Comparison of ENCODE assay signal across 14 mouse cellular contexts in the genomic region with DNA sequence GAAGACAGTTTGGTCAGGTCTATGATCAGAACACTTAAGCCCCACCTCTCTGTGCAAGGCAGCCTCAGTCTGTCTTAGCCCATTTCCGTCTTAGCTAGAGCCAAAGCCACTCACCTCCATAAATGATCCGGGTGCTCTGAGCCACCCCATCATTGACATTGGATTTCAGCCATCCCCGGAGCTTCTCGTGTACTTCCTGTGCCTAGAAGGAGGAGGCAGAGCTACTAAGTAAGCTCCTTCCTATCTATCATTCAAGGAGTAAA. TPM values are rescaled to one million over a fixed set of nuclear protein-coding genes. Genes with fewer than 3 reads are reported as not detected.
DNase-seq lines count a peak whose midpoint lies in the region; ATAC-seq and TF ChIP-seq lines count a peak whose summit lies in the region.
"Had no signal": no experiment of that assay in that cellular context is flagged by ENCODE, and none has a peak within 500 bp of the region (broad histone marks: within the 10 kb centered on the region; RNA-seq: fewer than 3 reads in every experiment).

No protein-coding gene starts in this region.

- no peaks in the 10 kb centered on the region for H3K27me3 ChIP-seq in heart, embryonic 16.5 days (ENCODE audit: control insufficient read depth, insufficient read depth, low read length)
- no peaks in the 10 kb centered on the region for H3K27me3 ChIP-seq in G1E (ENCODE audit: insufficient read depth, low read length)
- no peaks in the 10 kb centered on the region for H3K27me3 ChIP-seq in liver, embryonic 15.5 days
- H3K27me3 ChIP-seq: forebrain, embryonic 13.5 days had no signal

- no peak for ATAC-seq in heart, embryonic 16.5 days (replicated peaks; ENCODE audit: extremely low read depth, insufficient read depth, low FRiP score)
- ATAC-seq in G1E (ENCODE audit: extremely low read depth, insufficient number of reproducible peaks, low FRiP score, poor library complexity, severe bottlenecking) = no peak
- ATAC-seq in liver, embryonic 15.5 days (ENCODE audit: insufficient read depth) = no peak
- ATAC-seq in monocyte, adult 5-6 weeks (replicated peaks; ENCODE audit: insufficient number of reproducible peaks, low FRiP score, low TSS enrichment, poor library complexity, severe bottlenecking) = no peak
- ATAC-seq: forebrain, embryonic 13.5 days had no signal

- TF ChIP-seq POLR2A in embryonic fibroblast, embryonic 13.5 days (IDR thresholded peaks at IDR 0.05; ENCODE audit: low read depth, low read length) = peak; percentile 26; the same call in 1 of the 2 replicates

- intact Hi-C loops in heart, postnatal 36 days (cut with DNase I) = no loop called here

- no peaks in the 10 kb centered on the region for H3K9me3 ChIP-seq in heart, embryonic 16.5 days (replicated peaks; ENCODE audit: control insufficient read depth, low read length)
- H3K9me3 ChIP-seq in G1E (replicated peaks) = no peaks in the 10 kb centered on the region
- H3K9me3 ChIP-seq in liver, embryonic 15.5 days (replicated peaks) = no peaks in the 10 kb centered on the region
- H3K9me3 ChIP-seq: forebrain, embryonic 13.5 days had no signal

- 72% methylated on average over 4 of the region's 4 CpGs for WGBS in heart, embryonic 16.5 days
- 74% methylated on average over 4 of the region's 4 CpGs for WGBS in liver, embryonic 15.5 days (ENCODE audit: insufficient replicate concordance)

- no peak overlapping the region for H3K4me3 ChIP-seq in heart, embryonic 16.5 days (ENCODE audit: low read length)
- peak overlapping the region; percentile 78; the same call in 1 of the 2 replicates for H3K4me3 ChIP-seq in G1E (ENCODE audit: low read depth, low read length)
- H3K4me3 ChIP-seq in embryonic fibroblast, embryonic 13.5 days (ENCODE audit: insufficient read depth, low read length) = no peak overlapping the region
- no peak overlapping the region for H3K4me3 ChIP-seq in liver, embryonic 15.5 days (replicated peaks)
- H3K4me3 ChIP-seq: forebrain, embryonic 13.5 days had no signal

- peaks cover 19% of the 10 kb centered on the region for H3K36me3 ChIP-seq in heart, embryonic 16.5 days (ENCODE audit: control insufficient read depth, insufficient read depth)
- peaks cover 74% of the 10 kb centered on the region for H3K36me3 ChIP-seq in G1E (replicated peaks)
- H3K36me3 ChIP-seq in liver, embryonic 15.5 days (replicated peaks) = peaks cover 41% of the 10 kb centered on the region

- H3K9ac ChIP-seq in heart, embryonic 16.5 days (ENCODE audit: low read length) = peak overlapping the region; percentile 5; the same call in 1 of the 2 replicates
- H3K9ac ChIP-seq in liver, embryonic 15.5 days = no peak overlapping the region
- H3K9ac ChIP-seq: forebrain, embryonic 13.5 days had no signal

- no peak overlapping the region for H3K4me2 ChIP-seq in heart, embryonic 16.5 days (ENCODE audit: low read depth, low read length)
- H3K4me2 ChIP-seq in liver, embryonic 15.5 days = no peak overlapping the region

- H3K4me1 ChIP-seq in heart, embryonic 16.5 days (ENCODE audit: control insufficient read depth, insufficient read depth, low read length) = peaks cover 56% of the 10 kb centered on the region
- H3K4me1 ChIP-seq in G1E (ENCODE audit: insufficient read depth, low read depth, low read length) = peaks cover 77% of the 10 kb centered on the region
- peaks cover 8% of the 10 kb centered on the region for H3K4me1 ChIP-seq in embryonic fibroblast, embryonic 13.5 days (ENCODE audit: control insufficient read depth, insufficient read depth, low read length)
- H3K4me1 ChIP-seq in liver, embryonic 15.5 days (replicated peaks) = peaks cover 84% of the 10 kb centered on the region

- DNase-seq in heart, postnatal 36 days = no peak
- no peak for DNase-seq in G1E (ENCODE audit: low spot score)
- DNase-seq in cerebellum, adult 11 months = no peak
- DNase-seq: kidney, postnatal 10 days; layer of hippocampus, adult 9-11 months; lung, adult 2 months; right cerebral cortex, postnatal 14 days; thymus, postnatal 4 days had no signal

- no peak for TF ChIP-seq CTCF in G1E (IDR thresholded peaks at IDR 0.05; ENCODE audit: low read depth, low read length)
- no peak for TF ChIP-seq CTCF in embryonic fibroblast, embryonic 13.5 days (IDR thresholded peaks at IDR 0.05; ENCODE audit: borderline replicate concordance, insufficient read depth, low read length)

- peak overlapping the region; percentile 14; the same call in 1 of the 2 replicates for H3K27ac ChIP-seq in heart, embryonic 16.5 days (ENCODE audit: low read length)
- no peak overlapping the region for H3K27ac ChIP-seq in embryonic fibroblast, embryonic 13.5 days (ENCODE audit: insufficient read depth, low read length)
- H3K27ac ChIP-seq in liver, embryonic 15.5 days (replicated peaks) = 0 out of 2 replicates have a peak overlapping the region, but pooled peaks have one; percentile 86
- H3K27ac ChIP-seq: forebrain, embryonic 13.5 days had no signal

RNA-seq across cellular contexts. Expression of gene Tpi1, which starts 2.8 kb away (rescaled TPM):
- polyA plus RNA-seq in heart, embryonic 16.5 days (2015; fragmentation: Nextera tagmentation; extraction: Ambion mirVana) = 1,525 and 1,576 TPM in 2 replicates
- 100 to 1,000 TPM; 830 to 887 TPM for total RNA-seq in heart, postnatal 36 days (2021)
- 601 and 619 TPM in 2 replicates for total RNA-seq in G1E (2014; fragmentation: Nextera tagmentation)
- 903 and 1,035 TPM in 2 replicates for total RNA-seq in G1E (2017)
- polyA plus RNA-seq in G1E (2012) = 520 and 701 TPM in 2 replicates
- polyA plus RNA-seq in embryonic fibroblast, embryonic 13.5 days (2011; ENCODE audit: insufficient read length, low read depth, missing spikeins) = 372 and 458 TPM in 2 replicates
- 405 and 414 TPM in 2 replicates for polyA plus RNA-seq in liver, embryonic 15.5 days (2015; fragmentation: Nextera tagmentation; extraction: Ambion mirVana)
- total RNA-seq in monocyte, adult 5-6 weeks (2017) = 71.9 to 103 TPM (median 88.6 TPM) in 3 replicates

RNA-seq across cellular contexts. Expression of gene Spsb2, which starts 2.9 kb away (rescaled TPM):
- polyA plus RNA-seq in heart, embryonic 16.5 days (2015; fragmentation: Nextera tagmentation; extraction: Ambion mirVana) = 7.4 and 9.2 TPM in 2 replicates
- total RNA-seq in heart, postnatal 36 days (2021) = 1 to 10 TPM; 3.6 to 4.9 TPM
- total RNA-seq in G1E (2014; fragmentation: Nextera tagmentation) = 1.9 TPM in 2 replicates
- 6.9 and 9.4 TPM in 2 replicates for total RNA-seq in G1E (2017)
- 10.1 and 10.9 TPM in 2 replicates for polyA plus RNA-seq in G1E (2012)
- 9.1 and 11.7 TPM in 2 replicates for polyA plus RNA-seq in embryonic fibroblast, embryonic 13.5 days (2011; ENCODE audit: insufficient read length, low read depth, missing spikeins)
- polyA plus RNA-seq in liver, embryonic 15.5 days (2015; fragmentation: Nextera tagmentation; extraction: Ambion mirVana) = 9.2 and 9.5 TPM in 2 replicates
- 8.2 to 11.2 TPM (median 10.4 TPM) in 3 replicates for total RNA-seq in monocyte, adult 5-6 weeks (2017)

RNA-seq across cellular contexts. Expression of gene Usp5, which starts 17.9 kb away (rescaled TPM):
- polyA plus RNA-seq in heart, embryonic 16.5 days (2015; fragmentation: Nextera tagmentation; extraction: Ambion mirVana) = 104 and 112 TPM in 2 replicates
- 10 to 100 TPM; 74.0 to 85.5 TPM for total RNA-seq in heart, postnatal 36 days (2021)
- total RNA-seq in G1E (2014; fragmentation: Nextera tagmentation) (34.6 and 45.9 TPM in 2 replicates), G1E (2017) (67.0 and 76.8 TPM in 2 replicates)
- 53.0 and 68.2 TPM in 2 replicates for polyA plus RNA-seq in G1E (2012)
- polyA plus RNA-seq in embryonic fibroblast, embryonic 13.5 days (2011; ENCODE audit: insufficient read length, low read depth, missing spikeins) = 87.6 and 105 TPM in 2 replicates
- polyA plus RNA-seq in liver, embryonic 15.5 days (2015; fragmentation: Nextera tagmentation; extraction: Ambion mirVana) = 54.9 and 55.4 TPM in 2 replicates
- total RNA-seq in monocyte, adult 5-6 weeks (2017) = 34.6 to 45.5 TPM (median 35.5 TPM) in 3 replicates

RNA-seq across cellular contexts. Expression of gene Cdca3, which starts 18.0 kb away (rescaled TPM):
- polyA plus RNA-seq in heart, embryonic 16.5 days (2015; fragmentation: Nextera tagmentation; extraction: Ambion mirVana) = 126 and 136 TPM in 2 replicates
- total RNA-seq in heart, postnatal 36 days (2021) = under 1 TPM; 0.49 to 0.83 TPM
- 109 and 112 TPM in 2 replicates for total RNA-seq in G1E (2014; fragmentation: Nextera tagmentation)
- total RNA-seq in G1E (2017) = 137 and 150 TPM in 2 replicates
- polyA plus RNA-seq in G1E (2012) = 50.9 and 67.2 TPM in 2 replicates
- 42.0 and 61.1 TPM in 2 replicates for polyA plus RNA-seq in embryonic fibroblast, embryonic 13.5 days (2011; ENCODE audit: insufficient read length, low read depth, missing spikeins)
- 192 and 194 TPM in 2 replicates for polyA plus RNA-seq in liver, embryonic 15.5 days (2015; fragmentation: Nextera tagmentation; extraction: Ambion mirVana)
- 0.32 to 5.8 TPM in 2 of 3 replicates, not detected in the other for total RNA-seq in monocyte, adult 5-6 weeks (2017)

RNA-seq across cellular contexts. Expression of gene Gnb3, which starts 28.7 kb away (rescaled TPM):
- polyA plus RNA-seq in heart, embryonic 16.5 days (2015; fragmentation: Nextera tagmentation; extraction: Ambion mirVana) = 3.8 and 4.2 TPM in 2 replicates
- total RNA-seq in heart, postnatal 36 days (2021) = 1 to 10 TPM; 5.1 to 5.9 TPM
- total RNA-seq in G1E (2014; fragmentation: Nextera tagmentation) (1.1 TPM in 1 of 2 replicates, not detected in the other), G1E (2017) (not detected in 2 replicates)
- not detected in 2 replicates for polyA plus RNA-seq in G1E (2012)
- polyA plus RNA-seq in embryonic fibroblast, embryonic 13.5 days (2011; ENCODE audit: insufficient read length, low read depth, missing spikeins) = 0.45 and 0.72 TPM in 2 replicates
- polyA plus RNA-seq in liver, embryonic 15.5 days (2015; fragmentation: Nextera tagmentation; extraction: Ambion mirVana) = 0.29 and 0.68 TPM in 2 replicates
- total RNA-seq in monocyte, adult 5-6 weeks (2017) = 0.19 TPM in 1 of 3 replicates, not detected in the others
- total RNA-seq: left cerebral cortex, postnatal 14 days had no signal
